Mouse (Mus musculus) midbrain, embryonic 16.5 days (tissue): ENCODE results near the gene Cacna1c. TPM values are rescaled to one million over a fixed set of nuclear protein-coding genes. Genes with fewer than 3 reads are reported as not detected.

Experiments used
- ATAC-seq: fragments of 200-750 bp; cut with Nextera tagmentation; 2 replicates; pipeline ENCODE4 v1.8.0; 2017; ENCODE audit warnings: moderate TSS enrichment
- H3K27ac ChIP-seq: fragments of 300-500 bp; sonication (generic); 2 replicates; pipeline ENCODE4 v1.5.1; 2014; ENCODE audit warnings: mild to moderate bottlenecking, low read length, mixed read lengths
- H3K27me3 ChIP-seq: fragments of 300-500 bp; sonication (generic); 2 replicates; pipeline ENCODE4 v1.6.1; 2014; ENCODE audit warnings: low read depth, low read length, mixed read lengths; ENCODE audit not compliant: control insufficient read depth, insufficient read depth
- H3K36me3 ChIP-seq: fragments of 300-500 bp; sonication (generic); 2 replicates; pipeline ENCODE4 v1.6.1; 2014; ENCODE audit warnings: mild to moderate bottlenecking, low read length, moderate library complexity, mixed read lengths; ENCODE audit not compliant: control insufficient read depth, insufficient read depth
- H3K4me1 ChIP-seq: fragments of 300-500 bp; sonication (generic); 2 replicates; pipeline ENCODE4 v1.6.1; 2014; ENCODE audit warnings: mild to moderate bottlenecking, low read length, mixed read lengths; ENCODE audit not compliant: control insufficient read depth, insufficient read depth
- H3K4me2 ChIP-seq: fragments of 300-500 bp; sonication (generic); 2 replicates; pipeline ENCODE4 v1.6.1; 2014; ENCODE audit warnings: mild to moderate bottlenecking, low read length, mixed read lengths
- H3K4me3 ChIP-seq: fragments of 300-500 bp; sonication (generic); 2 replicates; pipeline ENCODE4 v1.5.1; 2014; ENCODE audit warnings: low read depth, mild to moderate bottlenecking, low read length, moderate library complexity, mixed read lengths
- H3K9ac ChIP-seq: fragments of 300-500 bp; sonication (generic); 2 replicates; pipeline ENCODE4 v1.6.1; 2014; ENCODE audit warnings: low read depth, low read length, mixed read lengths
- H3K9me3 ChIP-seq: fragments of 300-500 bp; sonication (generic); replicated peaks from 2 replicates; pipeline ENCODE4 v1.6.1; 2014; ENCODE audit warnings: mild to moderate bottlenecking, low read length, mixed read lengths; ENCODE audit not compliant: control insufficient read depth, poor library complexity, severe bottlenecking
- WGBS: fragments of 180-500 bp; shearing (Covaris S2); extraction: QIAGEN DNeasy Blood & Tissue Kit; methylation state at CpG from one replicate; pipeline ENCODE4 v1.1.7; 2014; 5-methylcytosine and 5-hydroxymethylcytosine counted together
- polyA plus RNA-seq: library from polyadenylated mRNA; unstranded; fragments of >200 nt; fragmentation: Nextera tagmentation; extraction: Ambion mirVana; gene quantifications from 2 replicates; pipeline ENCODE4 v1.2.1, GENCODE M21; 2015

The Cacna1c gene
- polyA plus RNA-seq, 1 experiment from 2014 or later, result 8.1 TPM

DNA sequence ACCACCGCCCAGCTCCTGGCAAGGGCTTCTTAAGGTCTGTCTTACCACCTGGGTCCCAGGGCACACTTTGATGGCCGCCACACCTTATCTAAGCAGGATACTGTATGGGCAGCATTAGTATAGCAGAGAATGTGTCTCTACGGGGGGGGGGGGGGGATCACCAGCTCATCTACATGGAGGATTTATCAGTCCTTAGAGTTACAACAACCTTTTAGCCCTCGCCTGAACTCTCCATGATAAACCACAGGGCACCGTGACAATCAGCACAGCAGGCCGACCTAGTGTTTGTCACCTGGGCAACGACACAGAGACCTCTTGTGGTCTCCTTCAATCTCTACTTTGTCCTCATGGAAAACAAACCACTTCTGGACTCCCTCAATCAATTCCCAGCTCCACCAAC, 363.2 kb downstream of the Cacna1c start:
- no peaks in the 10 kb centered on the region for H3K36me3 ChIP-seq
- no peaks in the 10 kb centered on the region for H3K9me3 ChIP-seq
- H3K9ac ChIP-seq, result no peak overlapping the region
- no peaks in the 10 kb centered on the region for H3K27me3 ChIP-seq
- H3K4me1 ChIP-seq, result peaks cover 10% of the 10 kb centered on the region
- ATAC-seq, result no peak
- H3K27ac ChIP-seq, result no peak overlapping the region
- no peak overlapping the region for H3K4me3 ChIP-seq
- no peak overlapping the region for H3K4me2 ChIP-seq
- WGBS, result 78% methylated on average over 7 of the region's 7 CpGs

DNA sequence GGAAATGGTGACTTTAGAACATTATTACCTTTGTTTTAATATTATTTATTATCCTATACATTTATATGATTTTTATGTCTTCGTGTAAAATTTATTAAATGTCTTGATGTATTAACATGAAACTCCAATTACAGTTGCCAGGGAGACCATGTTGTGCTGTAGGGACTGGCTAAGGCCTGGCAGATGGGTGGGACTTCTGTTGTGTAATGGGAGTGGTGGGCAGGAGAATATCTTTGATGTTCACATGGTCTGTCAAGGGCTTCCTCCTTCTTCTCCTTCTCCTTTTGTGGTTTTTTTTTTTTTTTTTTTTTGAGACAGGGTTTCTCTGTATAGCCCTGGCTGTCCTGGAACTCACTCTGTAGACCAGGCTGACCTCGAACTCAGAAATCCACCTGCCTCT, 363.6 kb downstream of the Cacna1c start:
- no peak overlapping the region for H3K4me3 ChIP-seq
- H3K9ac ChIP-seq, result no peak overlapping the region
- no peak overlapping the region for H3K4me2 ChIP-seq
- H3K36me3 ChIP-seq, result no peaks in the 10 kb centered on the region
- no peak for ATAC-seq
- peaks cover 10% of the 10 kb centered on the region for H3K4me1 ChIP-seq
- H3K27me3 ChIP-seq, result no peaks in the 10 kb centered on the region
- WGBS, result 77% methylated on average over 2 of the region's 2 CpGs
- no peak overlapping the region for H3K27ac ChIP-seq
- H3K9me3 ChIP-seq, result no peaks in the 10 kb centered on the region

- Histone ChIP-seq H3K9ac (no peak overlapping the region), H3K9me3 (no peaks in the 10 kb centered on the region), H3K36me3 (no peaks in the 10 kb centered on the region), H3K27me3 (no peaks in the 10 kb centered on the region), H3K4me3 (no peak overlapping the region), H3K4me2 (no peak overlapping the region), H3K27ac (no peak overlapping the region), H3K4me1 (peaks cover 5% of the 10 kb centered on the region)
- ATAC-seq, result no peak
- WGBS, result 86% methylated on average over 5 of the region's 5 CpGs
Measured at GRCm38 (mm10) chr6:118830851-118831250, 365.4 kb downstream of the Cacna1c start.

DNA sequence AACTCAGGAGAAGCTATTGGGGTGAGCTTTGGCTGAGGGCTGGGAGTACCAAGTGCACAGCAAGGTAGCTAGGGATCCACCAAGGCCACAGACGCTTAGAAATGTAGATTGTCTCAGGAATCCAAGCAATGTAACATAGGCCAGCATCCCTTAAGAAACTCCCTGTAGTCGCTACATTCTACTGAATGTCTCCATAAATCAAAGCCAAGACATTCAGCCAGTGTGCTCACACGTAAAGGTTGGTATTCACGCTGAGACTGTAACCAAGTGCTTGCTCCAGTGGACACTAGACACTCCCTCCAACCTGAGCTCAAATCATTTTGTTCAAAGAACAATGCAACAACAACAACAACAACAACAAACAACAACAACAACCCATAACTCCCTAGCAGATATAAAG, 368.0 kb downstream of the Cacna1c start:
- Histone ChIP-seq H3K9ac (no peak overlapping the region), H3K4me1 (peaks cover 5% of the 10 kb centered on the region), H3K4me2 (no peak overlapping the region), H3K4me3 (no peak overlapping the region), H3K27ac (peak overlapping the region; percentile 47; the same call in 1 of the 2 replicates), H3K36me3 (no peaks in the 10 kb centered on the region), H3K27me3 (no peaks in the 10 kb centered on the region), H3K9me3 (no peaks in the 10 kb centered on the region)
- ATAC-seq, result no peak
- WGBS, result 84% methylated on average over 4 of the region's 4 CpGs

GRCm38 (mm10) chr6:118827560-118827959, 368.7 kb downstream of the Cacna1c start:
- peaks cover 5% of the 10 kb centered on the region for H3K4me1 ChIP-seq
- H3K27ac ChIP-seq, result peak overlapping the region; percentile 47; the same call in 1 of the 2 replicates
- WGBS, result 28% methylated on average over 8 of the region's 8 CpGs
- H3K9ac ChIP-seq, result no peak overlapping the region
- no peaks in the 10 kb centered on the region for H3K36me3 ChIP-seq
- no peak overlapping the region for H3K4me3 ChIP-seq
- peak; percentile 46; the same call in 1 of the 2 replicates for ATAC-seq
- no peak overlapping the region for H3K4me2 ChIP-seq
- no peaks in the 10 kb centered on the region for H3K9me3 ChIP-seq
- H3K27me3 ChIP-seq, result no peaks in the 10 kb centered on the region

DNA sequence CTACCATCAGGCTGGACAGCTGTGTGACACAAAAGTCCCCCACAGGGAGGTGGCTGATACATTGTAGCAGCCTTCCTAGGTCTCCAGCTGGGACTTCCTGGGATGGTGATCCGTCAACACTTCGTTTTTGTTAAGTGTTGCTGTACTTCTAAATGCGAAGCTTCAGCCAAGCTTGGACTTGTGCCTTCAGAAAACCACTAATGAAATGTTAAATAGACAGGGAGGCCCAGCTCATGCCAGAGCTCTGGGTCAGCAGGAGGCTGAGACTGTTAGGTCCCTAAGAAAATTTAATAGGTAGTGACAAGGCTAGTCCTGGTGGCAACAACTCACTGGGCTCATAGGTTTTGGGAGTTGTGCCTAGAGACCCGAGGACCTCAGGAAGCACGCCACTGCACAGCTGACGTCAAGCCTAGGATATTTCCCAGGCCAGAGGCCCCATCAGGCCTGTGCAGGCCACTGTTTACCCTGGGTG, 370.8 kb downstream of the Cacna1c start:
- Histone ChIP-seq H3K9me3 (no peaks in the 10 kb centered on the region), H3K27me3 (no peaks in the 10 kb centered on the region), H3K4me1 (peaks cover 7% of the 10 kb centered on the region), H3K27ac (no peak overlapping the region), H3K4me2 (no peak overlapping the region), H3K9ac (no peak overlapping the region), H3K4me3 (no peak overlapping the region), H3K36me3 (no peaks in the 10 kb centered on the region)
- WGBS, result 58% methylated on average over 6 of the region's 6 CpGs
- ATAC-seq, result no peak

DNA sequence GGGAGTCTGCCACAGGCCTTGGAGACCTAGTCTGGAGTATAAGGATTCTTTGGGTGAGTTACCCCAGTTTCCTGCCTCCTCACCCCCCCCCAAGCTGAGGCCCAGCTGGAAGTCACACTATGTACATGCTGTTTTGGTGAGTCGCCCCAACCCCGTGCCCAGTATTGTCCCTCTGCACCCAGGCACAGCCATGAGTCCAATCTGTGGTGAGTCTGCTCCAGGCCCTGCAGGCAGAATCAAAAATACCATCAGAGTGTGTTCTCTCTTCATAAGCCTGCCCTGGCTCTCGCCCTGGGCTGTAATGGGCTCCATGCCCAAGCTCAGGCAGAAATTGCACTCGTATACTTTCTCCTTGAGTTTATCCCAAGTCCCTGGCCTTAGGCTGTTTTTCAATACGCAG, 374.7 kb downstream of the Cacna1c start:
- no peak overlapping the region for H3K9ac ChIP-seq
- H3K9me3 ChIP-seq, result no peaks in the 10 kb centered on the region
- H3K36me3 ChIP-seq, result no peaks in the 10 kb centered on the region
- no peak for ATAC-seq
- H3K27me3 ChIP-seq, result no peaks in the 10 kb centered on the region
- no peak overlapping the region for H3K4me3 ChIP-seq
- H3K4me2 ChIP-seq, result no peak overlapping the region
- H3K4me1 ChIP-seq, result peaks cover 2% of the 10 kb centered on the region; the same call in 1 of the 2 replicates
- H3K27ac ChIP-seq, result no peak overlapping the region
- WGBS, result 85% methylated on average over 5 of the region's 5 CpGs

GRCm38 (mm10) chr6:118819657-118820056, 376.6 kb downstream of the Cacna1c start:
- H3K9ac ChIP-seq, result no peak overlapping the region
- H3K27ac ChIP-seq, result no peak overlapping the region
- no peaks in the 10 kb centered on the region for H3K9me3 ChIP-seq
- peaks cover 5% of the 10 kb centered on the region; the same call in 1 of the 2 replicates for H3K4me1 ChIP-seq
- H3K4me2 ChIP-seq, result no peak overlapping the region
- no peak overlapping the region for H3K4me3 ChIP-seq
- no peaks in the 10 kb centered on the region for H3K27me3 ChIP-seq
- 78% methylated on average over 7 of the region's 7 CpGs for WGBS
- H3K36me3 ChIP-seq, result no peaks in the 10 kb centered on the region
- ATAC-seq, result no peak

DNA sequence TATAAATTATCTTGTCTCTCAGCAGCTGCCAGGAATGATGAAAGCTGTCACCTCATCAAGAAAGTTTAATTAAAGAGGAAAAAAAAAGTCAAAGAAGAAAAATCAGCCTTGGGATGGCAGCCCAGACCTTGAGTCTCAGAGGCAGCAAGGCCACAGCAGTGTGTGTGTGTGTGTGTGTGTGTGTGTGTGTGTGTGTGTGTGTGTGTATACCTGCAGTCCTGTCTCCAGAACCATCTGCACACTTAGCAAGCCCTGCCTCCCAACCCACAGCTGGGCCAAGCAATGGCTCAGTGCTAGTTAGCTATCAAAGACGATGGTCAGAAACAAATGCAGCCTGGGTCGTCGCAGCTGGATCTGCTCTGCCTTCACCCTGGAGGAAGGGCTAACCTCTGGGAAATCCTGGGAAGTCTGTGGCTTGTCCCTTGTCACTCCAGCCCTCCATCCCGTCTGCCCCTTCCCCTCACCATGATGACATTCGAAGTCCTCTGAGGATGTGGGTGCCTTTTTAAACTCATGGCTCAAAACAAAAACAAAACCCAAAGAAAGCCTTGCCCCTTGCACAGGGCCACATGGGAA, 378.2 kb downstream of the Cacna1c start:
- Histone ChIP-seq H3K4me1 (peaks cover 5% of the 10 kb centered on the region; the same call in 1 of the 2 replicates), H3K27ac (no peak overlapping the region), H3K9ac (no peak overlapping the region), H3K27me3 (no peaks in the 10 kb centered on the region), H3K36me3 (no peaks in the 10 kb centered on the region), H3K4me3 (no peak overlapping the region), H3K4me2 (no peak overlapping the region), H3K9me3 (no peaks in the 10 kb centered on the region)
- WGBS, result 75% methylated on average over 5 of the region's 5 CpGs
- ATAC-seq, result no peak
